Mouse (Mus musculus): ENCODE results near the gene Sdc1.

- TF ChIP-seq ETS1 (conservative IDR thresholded peaks at IDR 0.05; ENCODE audit: low read depth, low read length) (no peak), CTCF (conservative IDR thresholded peaks at IDR 0.05 in 1 of 2, IDR thresholded peaks at IDR 0.05 in 1 of 2; ENCODE audit: low read depth in 2 of 2, low read length in 2 of 2) (no peak), USF2 (conservative IDR thresholded peaks at IDR 0.05; ENCODE audit: low read depth, low read length) (no peak)
These were observed 22.4 kb downstream of the Sdc1 start for GRCm38 (mm10) chr12:8793410-8794051.

All from CH12.LX (cell line).